Mouse (Mus musculus): ENCODE results near the gene Vsx2.

Gene Vsx2

GRCm38 (mm10) chr12:84571466-84572340, 2.1 kb downstream of the Vsx2 start:
- DNase-seq (ENCODE audit: inconsistent ontology term) = peak; percentile 53

DNA sequence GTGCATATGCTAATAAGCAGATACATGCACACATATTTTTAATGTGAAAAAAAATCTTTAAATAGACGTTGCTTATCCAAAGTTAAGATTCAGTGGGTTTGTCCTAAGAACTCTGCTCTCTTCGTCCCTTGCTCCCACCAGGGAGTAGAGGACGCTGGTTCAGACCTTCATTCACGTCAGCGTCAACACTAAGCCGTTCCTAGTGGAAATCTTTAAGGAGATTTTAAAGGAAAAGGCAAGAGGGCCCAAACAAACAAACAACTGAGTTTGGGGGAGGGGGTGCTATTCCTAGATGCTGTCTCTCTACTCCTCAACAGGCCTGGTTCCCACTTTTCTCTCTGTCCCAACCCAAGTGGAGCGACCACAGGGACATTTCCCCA, 2.8 kb downstream of the Vsx2 start:
- peak; percentile 22 for DNase-seq (ENCODE audit: inconsistent ontology term)

GRCm38 (mm10) chr12:84573094-84573493, 3.5 kb downstream of the Vsx2 start:
- DNase-seq (ENCODE audit: inconsistent ontology term) = no peak

DNA sequence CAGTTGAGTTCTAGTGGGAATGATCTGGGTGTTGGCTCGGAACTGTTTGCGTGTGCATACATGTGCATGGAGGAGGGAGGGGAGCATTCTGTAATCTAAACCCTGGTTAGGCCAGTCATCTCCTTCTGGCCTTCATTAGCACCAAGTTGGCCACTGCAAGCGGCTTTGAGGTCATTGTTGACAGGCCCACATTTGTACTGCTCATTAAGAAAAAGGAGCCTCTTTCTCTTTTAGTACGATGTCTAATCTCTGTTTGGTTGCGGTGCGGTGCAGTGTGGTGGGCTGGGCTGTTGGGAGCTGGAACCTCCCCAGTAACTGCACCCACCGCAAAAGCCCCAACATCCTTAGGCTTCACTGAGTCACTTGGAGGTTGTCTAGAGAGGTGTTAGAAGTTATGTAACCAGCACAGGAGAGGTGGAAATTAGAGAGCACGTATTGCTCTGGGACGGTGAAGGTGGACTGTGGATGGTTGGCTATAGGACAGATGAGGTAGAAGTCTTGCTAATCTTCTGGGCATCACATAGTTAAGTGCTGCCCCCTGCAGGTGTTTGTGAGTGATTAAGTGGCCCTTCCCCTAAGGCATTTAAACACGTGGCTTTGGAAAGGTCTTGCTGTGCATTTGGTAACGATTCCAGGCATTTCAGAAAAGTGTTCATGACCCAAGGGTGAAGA, 8.3 kb downstream of the Vsx2 start:
- DNase-seq (ENCODE audit: inconsistent ontology term) = peak; percentile 80

DNA sequence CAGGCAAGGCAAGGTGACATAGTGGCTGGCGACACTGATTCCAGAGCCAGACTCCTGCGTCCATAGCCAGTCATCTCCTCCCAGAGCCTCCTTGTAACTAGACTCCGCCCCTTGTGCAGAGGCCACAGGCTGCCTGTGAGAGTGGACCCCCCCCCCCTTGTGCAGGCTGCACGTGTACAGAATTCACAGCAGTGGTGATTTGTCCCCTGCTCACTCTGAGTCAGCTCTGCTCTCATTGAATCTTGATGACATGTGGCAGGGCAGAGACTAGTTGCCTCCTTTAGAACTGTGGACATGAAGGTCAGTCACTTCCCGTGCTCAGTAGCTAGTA, 8.8 kb downstream of the Vsx2 start:
- peak; percentile 89 for DNase-seq (ENCODE audit: inconsistent ontology term)

- DNase-seq (ENCODE audit: inconsistent ontology term) = no peak
These were observed 11.7 kb downstream of the Vsx2 start for GRCm38 (mm10) chr12:84581285-84581684.

DNA sequence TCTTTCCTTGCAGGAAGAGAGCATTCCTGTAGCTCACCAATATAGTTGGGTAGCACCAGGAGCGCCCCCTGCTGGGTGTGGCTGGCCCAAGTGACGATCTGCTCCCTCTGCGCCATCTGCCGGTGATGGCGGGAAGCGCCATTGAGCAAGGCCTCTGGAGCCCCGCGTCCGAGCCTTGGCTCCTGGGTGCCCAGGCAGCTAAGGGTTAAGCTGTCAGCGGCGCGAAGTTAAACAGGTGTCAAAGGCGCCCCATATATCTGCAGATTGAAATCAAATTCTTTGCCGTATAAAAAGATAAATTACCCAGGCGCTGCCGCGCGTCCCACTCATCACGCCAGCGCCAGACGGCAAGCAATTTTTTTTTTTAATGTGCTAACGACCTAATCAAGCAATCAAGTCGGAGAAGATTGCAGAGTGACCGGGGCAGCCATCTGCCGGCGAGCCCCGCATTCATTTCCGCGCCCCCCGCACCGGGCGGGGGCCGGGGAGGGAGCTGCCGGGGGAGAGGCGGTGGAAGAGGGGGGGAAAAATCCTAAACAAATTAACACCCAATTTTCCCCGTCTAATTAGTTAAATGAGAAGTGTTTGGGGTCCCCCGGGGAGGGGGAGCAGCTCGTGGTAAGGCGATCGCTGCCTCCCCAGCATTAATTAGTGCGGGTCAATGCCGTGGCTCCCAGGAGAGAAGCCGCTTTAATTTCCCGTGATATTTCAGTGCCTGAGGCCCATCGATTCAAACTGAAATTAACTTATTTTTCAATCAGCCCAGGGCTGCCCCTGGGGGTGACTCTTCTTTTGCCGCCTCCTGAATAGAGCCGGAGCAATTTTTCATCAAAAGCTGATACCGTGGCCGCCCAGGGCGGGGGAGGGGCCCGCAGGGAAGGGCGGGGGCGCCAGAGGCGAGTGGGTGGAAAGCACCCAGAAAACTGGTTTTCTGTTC, 20.5 kb downstream of the Vsx2 start:
- peak; percentile 90 for DNase-seq (ENCODE audit: inconsistent ontology term)

- DNase-seq (ENCODE audit: inconsistent ontology term) = no peak
These were observed 28.8 kb downstream of the Vsx2 start for GRCm38 (mm10) chr12:84598324-84598723.

DNA sequence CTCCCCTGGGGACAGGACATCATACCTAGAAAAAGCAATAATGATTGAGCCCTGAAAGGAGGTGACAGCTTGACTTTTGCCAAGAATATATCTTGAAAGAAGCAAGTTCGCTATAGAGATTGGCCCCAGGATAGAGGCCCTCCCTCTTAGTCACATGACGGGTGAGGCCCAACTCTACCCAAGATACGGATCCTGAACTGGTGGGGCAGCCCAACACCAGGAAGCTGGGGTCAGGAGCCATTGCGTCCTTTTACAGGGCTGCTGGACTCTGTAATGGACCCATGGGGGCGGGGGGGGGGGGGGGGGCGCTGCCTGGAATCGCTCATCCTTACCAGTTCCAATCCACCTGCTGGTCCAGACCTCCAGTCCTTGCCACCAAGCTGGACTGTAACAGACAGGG, 34.4 kb downstream of the Vsx2 start:
- DNase-seq (ENCODE audit: inconsistent ontology term) = no peak

DNA sequence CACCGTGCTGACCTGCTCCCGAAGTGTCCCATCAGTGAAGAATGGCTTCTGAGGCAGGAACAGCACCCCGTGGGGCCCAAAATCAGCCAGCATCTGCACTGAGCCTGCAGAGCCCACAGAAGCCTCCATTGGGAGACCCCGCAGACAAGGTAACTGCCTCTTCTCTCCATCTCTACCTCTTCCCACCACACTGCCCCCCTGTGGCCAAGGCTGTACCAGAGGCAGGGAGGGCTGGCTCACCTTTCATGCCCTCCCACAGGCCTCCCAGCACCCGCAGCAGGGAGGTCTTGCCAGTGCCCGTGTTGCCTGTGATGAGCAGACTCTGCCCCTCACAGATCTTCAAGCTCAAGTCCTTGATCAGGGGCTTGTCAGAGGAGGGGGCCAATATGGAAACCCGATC, 36.3 kb downstream of the Vsx2 start:
- no peak for DNase-seq (ENCODE audit: inconsistent ontology term)

DNA sequence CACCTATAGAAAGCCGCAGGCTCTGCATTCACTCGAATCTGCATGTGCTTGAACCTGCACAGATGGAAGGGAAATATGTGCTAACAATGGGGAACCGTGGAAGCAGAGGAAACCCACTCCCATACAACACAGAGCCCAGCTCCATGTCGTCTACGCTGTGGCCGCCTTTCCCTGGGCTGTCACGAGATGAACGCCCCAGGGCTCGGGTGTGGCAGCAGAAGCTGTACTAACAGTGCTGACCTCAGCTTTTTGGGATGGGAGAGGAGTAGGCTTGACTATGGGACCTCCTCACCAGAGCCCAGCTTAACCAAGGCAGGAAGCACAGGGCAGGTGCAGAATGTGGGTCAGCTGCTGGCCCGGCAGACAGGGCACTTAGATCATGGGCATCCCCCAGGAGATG, 42.2 kb downstream of the Vsx2 start:
- DNase-seq (ENCODE audit: inconsistent ontology term) = no peak

DNA sequence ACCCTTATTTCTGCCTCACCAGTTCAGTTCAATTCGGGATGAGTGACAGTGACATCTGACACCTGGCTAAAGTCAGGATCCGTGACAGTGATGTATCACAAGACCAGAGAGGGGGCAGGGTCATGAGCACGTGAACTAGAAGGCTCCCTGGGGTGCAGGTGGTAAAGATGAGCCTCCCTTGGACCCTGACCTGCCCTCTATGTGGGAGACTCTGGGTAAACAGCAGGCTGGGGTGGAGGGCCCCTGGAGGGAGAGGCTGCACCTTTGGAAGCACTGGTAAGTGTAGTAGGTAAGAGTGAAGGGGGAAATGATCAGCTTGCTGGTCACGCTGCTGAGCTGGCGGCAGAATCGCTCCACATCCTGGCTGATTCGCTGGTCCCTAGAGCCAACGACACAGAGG, 43.0 kb downstream of the Vsx2 start:
- DNase-seq (ENCODE audit: inconsistent ontology term) = no peak

- no peak for DNase-seq (ENCODE audit: inconsistent ontology term)
These were observed 44.4 kb downstream of the Vsx2 start for GRCm38 (mm10) chr12:84614001-84614400.

DNA sequence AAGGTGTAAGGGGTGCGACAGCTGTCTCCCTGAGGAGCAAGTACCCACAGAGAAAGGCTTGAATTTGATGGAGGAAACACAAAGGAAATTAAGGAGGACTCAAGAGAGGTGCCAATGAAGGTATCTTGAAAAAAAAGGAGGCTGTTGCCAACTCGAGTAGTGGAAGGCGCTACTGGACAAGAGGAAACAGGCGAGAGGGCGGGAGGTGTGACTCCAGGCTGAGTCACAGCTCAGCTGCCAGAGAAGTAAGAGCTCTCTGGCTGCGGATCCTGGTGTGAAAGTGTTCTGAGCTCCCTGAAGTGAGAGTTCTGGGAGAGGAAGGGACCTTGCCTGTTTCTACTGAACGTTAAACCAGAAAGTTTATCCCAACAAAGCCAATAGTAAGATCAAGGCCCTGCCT, 45.0 kb downstream of the Vsx2 start:
- no peak for DNase-seq (ENCODE audit: inconsistent ontology term)

GRCm38 (mm10) chr12:84616977-84617630, 47.5 kb downstream of the Vsx2 start, which contains the start of gene Abcd4:
Gene Abcd4, minus strand, starts transcription at chr12:84617413.
- DNase-seq (ENCODE audit: inconsistent ontology term) = peak; percentile 94

- DNase-seq (ENCODE audit: inconsistent ontology term) = no peak
These were observed 48.1 kb downstream of the Vsx2 start for GRCm38 (mm10) chr12:84617663-84618062.

DNA sequence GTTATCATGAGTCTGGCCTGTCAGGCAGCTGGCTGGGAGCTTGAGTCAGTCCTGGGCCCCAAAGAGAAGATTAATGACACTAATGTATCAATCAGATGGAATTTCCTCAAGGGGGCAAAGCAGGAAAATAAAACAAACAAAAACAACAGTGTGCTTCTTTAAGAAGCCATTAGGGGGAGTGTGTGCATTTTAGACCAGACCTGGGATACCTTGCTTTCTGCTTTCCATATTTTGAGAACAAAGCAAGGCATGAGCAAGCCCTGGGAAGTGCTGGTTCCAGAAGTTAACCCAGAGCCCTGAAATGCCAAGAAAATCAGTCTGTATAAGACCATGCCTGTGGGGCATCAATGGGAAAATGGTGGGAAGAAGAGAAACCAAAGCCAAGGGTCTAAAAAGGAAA, 51.4 kb downstream of the Vsx2 start:
- DNase-seq (ENCODE audit: inconsistent ontology term) = no peak

DNA sequence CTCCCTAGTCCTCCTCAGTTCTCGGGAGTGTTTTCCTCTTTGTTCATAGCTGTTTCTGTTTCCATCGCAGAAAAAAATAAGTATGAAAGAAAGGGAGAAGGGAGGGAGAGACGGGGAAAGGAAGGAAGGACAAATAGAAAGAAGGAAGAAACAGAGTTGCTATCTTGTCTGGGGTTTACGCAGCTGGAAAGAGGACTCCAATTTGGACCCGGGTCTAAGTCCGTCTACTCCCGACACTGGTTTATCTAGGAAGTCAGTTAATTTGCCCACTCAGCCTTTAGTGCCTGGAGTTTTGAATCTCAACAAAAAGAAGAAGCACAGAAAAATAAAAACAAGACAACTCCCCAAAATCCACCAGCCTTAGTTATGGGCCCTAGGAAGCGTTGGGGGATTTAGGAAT, 55.0 kb downstream of the Vsx2 start:
- DNase-seq (ENCODE audit: inconsistent ontology term) = no peak

- no peak for DNase-seq (ENCODE audit: inconsistent ontology term)
These were observed 55.6 kb downstream of the Vsx2 start for GRCm38 (mm10) chr12:84625116-84625515.

DNA sequence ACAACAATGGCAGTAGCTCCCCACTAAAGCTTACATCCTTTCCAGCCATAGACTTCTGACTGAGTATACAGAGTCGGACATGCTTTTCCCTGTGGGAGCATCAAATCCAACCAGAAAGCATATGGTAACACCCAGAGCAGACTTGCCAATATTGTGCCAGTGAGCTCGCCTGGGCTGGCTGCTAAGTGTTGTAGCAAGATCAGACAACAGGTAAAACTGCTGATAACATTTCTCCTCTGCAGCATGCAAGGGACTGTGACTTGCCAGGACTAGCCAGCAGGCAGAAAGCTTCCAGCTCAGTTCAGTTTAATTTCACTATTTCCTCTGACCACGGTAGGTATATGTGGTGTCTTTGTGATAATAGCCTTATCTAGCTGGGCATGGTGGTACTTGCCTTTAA, 62.3 kb downstream of the Vsx2 start:
- no peak for DNase-seq (ENCODE audit: inconsistent ontology term)

GRCm38 (mm10) chr12:84640253-84640652, 70.7 kb downstream of the Vsx2 start:
- no peak for DNase-seq (ENCODE audit: inconsistent ontology term)

DNA sequence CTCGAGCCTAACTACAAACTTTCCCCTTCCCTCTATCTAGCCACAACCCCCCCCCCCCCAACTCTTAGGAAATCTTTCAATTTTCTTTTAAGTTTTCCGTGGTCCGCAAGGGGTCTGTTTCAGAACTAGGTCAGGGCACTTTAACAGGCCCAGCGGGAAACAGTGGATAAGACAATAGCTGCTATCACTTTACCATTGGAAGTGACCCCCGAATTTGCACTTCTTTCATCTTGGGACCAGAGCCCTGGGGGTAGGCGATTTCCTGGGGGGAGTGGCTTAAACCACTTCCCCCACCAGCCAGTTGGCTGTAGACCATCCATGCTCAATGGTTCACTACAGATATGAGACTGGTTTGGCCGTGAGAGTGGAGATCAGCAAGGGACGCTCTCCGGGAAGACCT, 71.1 kb downstream of the Vsx2 start, which contains the start of gene Vrtn:
Gene Vrtn, plus strand, starts transcription at position 366 of the 400 bp plus-strand sequence.
- DNase-seq (ENCODE audit: inconsistent ontology term) = no peak
